Mouse (Mus musculus) intestine, postnatal 0 days (tissue): Measurements from ENCODE around the gene Nup93. TPM values are rescaled to one million over a fixed set of nuclear protein-coding genes. Genes with fewer than 3 reads are reported as not detected.

Source experiments
- ATAC-seq: fragments of 200-750 bp; cut with Nextera tagmentation; 2 replicates; pipeline ENCODE4 v1.8.0; 2017; ENCODE audit warnings: mild to moderate bottlenecking, moderate TSS enrichment, moderate library complexity
- H3K27ac ChIP-seq: fragments of 300-500 bp; sonication (generic); 2 replicates; pipeline ENCODE4 v1.5.1; 2014; ENCODE audit warnings: mild to moderate bottlenecking, low read depth, low read length, moderate library complexity
- H3K27me3 ChIP-seq: fragments of 300-500 bp; sonication (generic); replicated peaks from 2 replicates; pipeline ENCODE4 v1.6.1; 2014; ENCODE audit warnings: low read length, mixed read lengths; ENCODE audit not compliant: control insufficient read depth, insufficient read depth
- H3K36me3 ChIP-seq: fragments of 300-500 bp; sonication (generic); 2 replicates; pipeline ENCODE4 v1.6.1; 2014; ENCODE audit warnings: mild to moderate bottlenecking, moderate library complexity; ENCODE audit not compliant: control insufficient read depth, insufficient read depth
- H3K4me1 ChIP-seq: fragments of 300-500 bp; sonication (generic); replicated peaks from 2 replicates; pipeline ENCODE4 v1.6.1; 2014; ENCODE audit warnings: antibody characterized with exemption, low read length, mixed read lengths; ENCODE audit not compliant: control insufficient read depth, insufficient read depth
- H3K4me2 ChIP-seq: fragments of 300-500 bp; sonication (generic); replicated peaks from 2 replicates; pipeline ENCODE4 v1.6.1; 2014; ENCODE audit warnings: low read depth, mild to moderate bottlenecking, moderate library complexity
- H3K4me3 ChIP-seq: fragments of 300-500 bp; sonication (generic); 2 replicates; pipeline ENCODE4 v1.5.1; 2014; ENCODE audit warnings: low read depth, low read length
- H3K9ac ChIP-seq: fragments of 300-500 bp; sonication (generic); 2 replicates; pipeline ENCODE4 v1.6.1; 2014; ENCODE audit warnings: mild to moderate bottlenecking, low read depth, low read length
- H3K9me3 ChIP-seq: fragments of 300-500 bp; sonication (generic); 2 replicates; pipeline ENCODE4 v1.6.1; 2016; ENCODE audit warnings: mixed run types; ENCODE audit not compliant: control insufficient read depth
- CTCF ChIP-seq: sonication (generic); IDR thresholded peaks from 2 replicates; pipeline ENCODE4 v1.5.1; 2016; ENCODE audit warnings: low read depth, mild to moderate bottlenecking, control low read depth, antibody characterized with exemption, moderate library complexity
- WGBS: fragments of 180-500 bp; shearing (Covaris S2); extraction: QIAGEN DNeasy Blood & Tissue Kit; methylation state at CpG from one replicate; pipeline ENCODE4 v1.1.7; 2014; 5-methylcytosine and 5-hydroxymethylcytosine counted together
- microRNA counts: library from miRNA; unstranded; fragments of <30 nt; microRNA quantifications from one replicate; lab custom pipeline; 2016
- microRNA-seq: library from miRNA; unstranded; fragments of <30 nt; microRNA quantifications from one replicate; pipeline ENCODE4, GENCODE M21; 2016
- polyA plus RNA-seq: library from polyadenylated mRNA; unstranded; fragments of >200 nt; fragmentation: Nextera tagmentation; extraction: Ambion mirVana; gene quantifications from 2 replicates; pipeline ENCODE4 v1.2.1, GENCODE M21; 2015

The Nup93 gene
- polyA plus RNA-seq, 1 experiment from 2014 or later, result 21.9 TPM

GRCm38 (mm10) chr8:94361774-94362431 is 147.5 kb downstream of the Nup93 start:
- H3K27me3 ChIP-seq, result no peaks in the 10 kb centered on the region
- H3K4me3 ChIP-seq, result no peak overlapping the region
- 74% methylated on average over 6 of the region's 6 CpGs for WGBS
- TF ChIP-seq CTCF, result no peak
- no peaks in the 10 kb centered on the region for H3K9me3 ChIP-seq
- H3K36me3 ChIP-seq, result no peaks in the 10 kb centered on the region
- peaks cover 26% of the 10 kb centered on the region for H3K4me1 ChIP-seq
- no peak overlapping the region for H3K4me2 ChIP-seq
- ATAC-seq, result peak; percentile 44
- peak overlapping the region; percentile 68 for H3K27ac ChIP-seq
- no peak overlapping the region for H3K9ac ChIP-seq

- ATAC-seq, result peak; percentile 87
- H3K4me3 ChIP-seq, result no peak overlapping the region
- WGBS, result 37% methylated on average over 7 of the region's 7 CpGs
- 0 out of 2 replicates have a peak overlapping the region, but pooled peaks have one; percentile 10 for H3K4me2 ChIP-seq
- H3K27ac ChIP-seq, result peak overlapping the region; percentile 68
- TF ChIP-seq CTCF, result no peak
- H3K9ac ChIP-seq, result no peak overlapping the region
- no peaks in the 10 kb centered on the region for H3K36me3 ChIP-seq
- H3K27me3 ChIP-seq, result no peaks in the 10 kb centered on the region
- peaks cover 26% of the 10 kb centered on the region for H3K4me1 ChIP-seq
- no peaks in the 10 kb centered on the region for H3K9me3 ChIP-seq
Measured at GRCm38 (mm10) chr8:94362607-94363239, 148.4 kb downstream of the Nup93 start.

- Histone ChIP-seq H3K4me2 (peak overlapping the region; percentile 10; the same call in 1 of the 2 replicates), H3K9me3 (no peaks in the 10 kb centered on the region), H3K4me1 (peaks cover 26% of the 10 kb centered on the region), H3K36me3 (no peaks in the 10 kb centered on the region), H3K27me3 (no peaks in the 10 kb centered on the region), H3K4me3 (no peak overlapping the region), H3K9ac (no peak overlapping the region), H3K27ac (peak overlapping the region; percentile 68)
- TF ChIP-seq CTCF, result no peak
- ATAC-seq, result peak; percentile 78
- WGBS, result 26% methylated on average over 4 of the region's 4 CpGs
Measured at GRCm38 (mm10) chr8:94363288-94363688, 148.9 kb downstream of the Nup93 start.

GRCm38 (mm10) chr8:94363906-94364305 is 149.5 kb downstream of the Nup93 start:
- Histone ChIP-seq H3K4me3 (no peak overlapping the region), H3K4me2 (no peak overlapping the region), H3K27me3 (no peaks in the 10 kb centered on the region), H3K9ac (no peak overlapping the region), H3K27ac (peak overlapping the region; percentile 54; the same call in 1 of the 2 replicates), H3K9me3 (no peaks in the 10 kb centered on the region), H3K36me3 (no peaks in the 10 kb centered on the region), H3K4me1 (peaks cover 23% of the 10 kb centered on the region)
- WGBS, result 55% methylated on average over 2 of the region's 2 CpGs
- ATAC-seq, result no peak
- no peak for TF ChIP-seq CTCF

- no peaks in the 10 kb centered on the region for H3K9me3 ChIP-seq
- no peak overlapping the region for H3K27ac ChIP-seq
- WGBS, result 88% methylated on average over 6 of the region's 6 CpGs
- no peaks in the 10 kb centered on the region for H3K36me3 ChIP-seq
- no peak for TF ChIP-seq CTCF
- H3K4me3 ChIP-seq, result no peak overlapping the region
- no peak for ATAC-seq
- H3K4me2 ChIP-seq, result no peak overlapping the region
- no peak overlapping the region for H3K9ac ChIP-seq
- peaks cover 23% of the 10 kb centered on the region for H3K4me1 ChIP-seq
- H3K27me3 ChIP-seq, result no peaks in the 10 kb centered on the region
Measured at GRCm38 (mm10) chr8:94364686-94365312, 150.4 kb downstream of the Nup93 start.

GRCm38 (mm10) chr8:94365410-94365981 is 151.1 kb downstream of the Nup93 start:
- ATAC-seq, result no peak
- WGBS, result 85% methylated on average over 9 of the region's 9 CpGs
- no peak overlapping the region for H3K27ac ChIP-seq

More at GRCm38 (mm10) chr8:94365410-94365981, 151.1 kb downstream of the Nup93 start:
- H3K27me3 ChIP-seq, result no peaks in the 10 kb centered on the region
- no peak for TF ChIP-seq CTCF
- no peaks in the 10 kb centered on the region for H3K36me3 ChIP-seq
- no peaks in the 10 kb centered on the region for H3K9me3 ChIP-seq
- H3K4me2 ChIP-seq, result no peak overlapping the region
- H3K4me3 ChIP-seq, result no peak overlapping the region
- H3K4me1 ChIP-seq, result peaks cover 23% of the 10 kb centered on the region
- no peak overlapping the region for H3K9ac ChIP-seq

MicroRNAs within 50 kb of the gene (microRNA counts, 519-probe panel; counts per million panel counts)
- microRNA mmu-miR-138 (lab: Ali Mortazavi, UCI), result 3,593 counts per million, percentile 45 among the panel's probes with 10 or more counts

Small RNA genes lying within 50 kb of the gene (microRNA-seq; reads per million reads assigned to microRNA genes)
- gene Mir138-2, result 64.4 reads per million, percentile 42 among the genes with 10 or more reads in this experiment

Other genes starting within 250 kb of the Nup93 start
- 61.8 and 65.0 TPM in 2 replicates for gene Amfr, start 201.7 kb upstream of the Nup93 start, polyA plus RNA-seq
- 58.3 and 60.3 TPM in 2 replicates for gene Nudt21, start 177.5 kb upstream of the Nup93 start, polyA plus RNA-seq
- gene Ogfod1, start 177.4 kb upstream of the Nup93 start, polyA plus RNA-seq, result 5.2 and 5.5 TPM in 2 replicates
- gene Bbs2, start 115.6 kb upstream of the Nup93 start, polyA plus RNA-seq, result 3.6 and 4.6 TPM in 2 replicates
- gene Mt4, start 77.4 kb upstream of the Nup93 start, polyA plus RNA-seq, result 0.69 and 2.6 TPM in 2 replicates
- 4.4 and 4.7 TPM in 2 replicates for gene Mt3, start 62.0 kb upstream of the Nup93 start, polyA plus RNA-seq
- gene Mt2, start 41.9 kb upstream of the Nup93 start, polyA plus RNA-seq, result 224 and 270 TPM in 2 replicates
- gene Mt1, start 35.5 kb upstream of the Nup93 start, polyA plus RNA-seq, result 2,068 and 2,262 TPM in 2 replicates
- gene Slc12a3, start 114.6 kb downstream of the Nup93 start, polyA plus RNA-seq, result 0.16 TPM in 1 of 2 replicates, not detected in the other
- gene Herpud1, start 171.9 kb downstream of the Nup93 start, polyA plus RNA-seq, result 135 and 154 TPM in 2 replicates
- 0.50 and 0.75 TPM in 2 replicates for gene Nlrc5, start 219.8 kb downstream of the Nup93 start, polyA plus RNA-seq